Mouse (Mus musculus) olfactory bulb, adult 2 months (tissue): Measurements from ENCODE around the gene Hist2h2bb. TPM values are rescaled to one million over a fixed set of nuclear protein-coding genes. Genes with fewer than 3 reads are reported as not detected.
"Not testable (repeated sequence)": the region's sequence is repeated elsewhere in the genome, so short reads cannot be mapped to it uniquely, and the experiment has no call there.

Experiments
- H3K27ac ChIP-seq: fragments of 200-500 bp; 2 replicates; pipeline ENCODE4 v1.5.1; 2012; ENCODE audit warnings: low read depth, low read length; ENCODE audit not compliant: insufficient read depth
- H3K4me1 ChIP-seq: fragments of 200-500 bp; 2 replicates; pipeline ENCODE4 v1.6.1; 2012; ENCODE audit warnings: low read length; ENCODE audit not compliant: control insufficient read depth, insufficient read depth
- H3K4me3 ChIP-seq: fragments of 200-500 bp; 2 replicates; pipeline ENCODE4 v1.5.1; 2012; ENCODE audit warnings: mild to moderate bottlenecking, low read depth, low read length, moderate library complexity; ENCODE audit not compliant: insufficient read depth
- CTCF ChIP-seq: fragments of 200-500 bp; IDR thresholded peaks from 2 replicates; pipeline ENCODE4 v1.5.1; 2012; ENCODE audit warnings: low read depth, mild to moderate bottlenecking, low read length, moderate library complexity; ENCODE audit not compliant: insufficient read depth
- POLR2A ChIP-seq: fragments of 200-500 bp; IDR thresholded peaks from 2 replicates; pipeline ENCODE4 v1.6.1; 2012; ENCODE audit warnings: mild to moderate bottlenecking, low read depth, low read length, moderate library complexity; ENCODE audit not compliant: insufficient read depth
- WGBS: fragments of 180-500 bp; shearing (Covaris S2); methylation state at CpG from one replicate; pipeline ENCODE4 v1.1.7; 2018; 5-methylcytosine and 5-hydroxymethylcytosine counted together
- polyA plus RNA-seq: library from polyadenylated mRNA; stranded (reverse); fragments of >200 nt; gene quantifications from 2 replicates; pipeline ENCODE4 v1.2.4, GENCODE M21; 2012; ENCODE audit warnings: low replicate concordance; ENCODE audit not compliant: missing spikeins, insufficient read depth, insufficient read length

The Hist2h2bb gene
- polyA plus RNA-seq, 1 experiment, result not detected

DNA sequence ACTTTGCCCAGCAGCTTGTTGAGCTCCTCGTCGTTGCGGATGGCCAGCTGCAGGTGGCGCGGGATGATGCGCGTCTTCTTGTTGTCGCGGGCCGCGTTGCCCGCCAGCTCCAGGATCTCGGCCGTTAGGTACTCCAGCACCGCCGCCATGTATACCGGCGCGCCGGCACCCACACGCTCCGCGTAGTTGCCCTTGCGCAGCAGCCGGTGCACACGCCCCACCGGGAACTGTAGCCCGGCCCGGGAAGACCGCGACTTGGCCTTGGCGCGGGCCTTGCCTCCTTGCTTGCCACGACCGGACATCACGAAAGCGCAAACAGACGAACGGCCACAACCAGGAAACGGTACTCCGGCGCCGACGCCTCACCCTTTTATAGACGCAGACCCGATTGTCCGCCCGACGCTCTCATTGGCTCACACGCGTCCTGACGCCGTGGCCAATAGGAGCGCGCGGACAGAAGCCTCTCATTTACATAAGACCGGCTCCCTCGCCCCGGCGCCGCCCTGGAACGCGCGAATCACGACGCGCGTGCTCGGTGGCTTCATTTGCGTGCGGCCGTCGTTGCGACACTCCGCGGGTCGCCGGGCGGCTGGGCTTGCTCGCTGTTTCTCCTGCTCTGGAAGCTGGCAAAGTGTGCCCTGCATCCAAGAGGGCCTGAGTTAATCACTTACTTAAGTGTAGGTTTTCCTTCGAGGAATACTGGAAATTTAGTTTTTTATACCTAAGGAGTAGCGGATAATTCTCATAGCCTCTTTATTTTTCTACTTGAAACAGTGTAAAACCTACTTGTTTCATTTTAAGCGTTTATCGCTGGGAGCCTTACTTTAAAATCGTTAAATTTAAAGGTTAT is 29.4 kb upstream of the Hist2h2bb start, which contains the start of gene Hist2h2aa2:
TSS of gene Hist2h2aa2 (minus strand) at position 328 of the 850 bp plus-strand sequence.
- peak; percentile 42; the same call in 1 of the 2 replicates for TF ChIP-seq POLR2A
- Histone ChIP-seq H3K27ac (peak within 1 kb of the TSS; percentile 58), H3K4me3 (peak within 1 kb of the TSS; percentile 52)
- not testable (repeated sequence) for H3K4me1 ChIP-seq
- 2% methylated on average over 41 of the region's 85 CpGs for WGBS

DNA sequence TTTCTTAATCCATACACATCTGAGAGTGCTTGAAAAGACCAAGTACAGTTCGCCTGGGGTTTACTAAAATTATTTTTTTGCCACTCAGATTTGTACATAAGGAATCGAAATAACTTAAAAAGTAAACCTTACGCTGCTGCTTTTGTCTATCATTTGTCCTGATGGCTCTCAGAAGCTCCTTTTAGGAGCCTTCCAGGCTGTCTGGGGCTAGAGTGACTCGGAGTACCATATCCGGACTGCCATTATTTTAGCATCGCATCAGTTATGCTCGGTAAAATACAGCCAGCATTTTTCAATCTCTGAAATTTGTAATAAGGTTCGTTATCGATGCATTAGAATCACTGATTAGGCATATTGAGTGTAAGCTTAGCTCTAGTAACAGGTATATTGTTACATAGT is 28.8 kb upstream of the Hist2h2bb start:
- H3K4me3 ChIP-seq, result no peak overlapping the region
- TF ChIP-seq POLR2A (no peak), CTCF (no peak)
- WGBS, result 54% methylated on average over 9 of the region's 9 CpGs
- 0 out of 2 replicates have a peak overlapping the region, but pooled peaks have one; percentile 58 for H3K27ac ChIP-seq
- peaks cover 4% of the 10 kb centered on the region; the same call in 1 of the 2 replicates for H3K4me1 ChIP-seq

DNA sequence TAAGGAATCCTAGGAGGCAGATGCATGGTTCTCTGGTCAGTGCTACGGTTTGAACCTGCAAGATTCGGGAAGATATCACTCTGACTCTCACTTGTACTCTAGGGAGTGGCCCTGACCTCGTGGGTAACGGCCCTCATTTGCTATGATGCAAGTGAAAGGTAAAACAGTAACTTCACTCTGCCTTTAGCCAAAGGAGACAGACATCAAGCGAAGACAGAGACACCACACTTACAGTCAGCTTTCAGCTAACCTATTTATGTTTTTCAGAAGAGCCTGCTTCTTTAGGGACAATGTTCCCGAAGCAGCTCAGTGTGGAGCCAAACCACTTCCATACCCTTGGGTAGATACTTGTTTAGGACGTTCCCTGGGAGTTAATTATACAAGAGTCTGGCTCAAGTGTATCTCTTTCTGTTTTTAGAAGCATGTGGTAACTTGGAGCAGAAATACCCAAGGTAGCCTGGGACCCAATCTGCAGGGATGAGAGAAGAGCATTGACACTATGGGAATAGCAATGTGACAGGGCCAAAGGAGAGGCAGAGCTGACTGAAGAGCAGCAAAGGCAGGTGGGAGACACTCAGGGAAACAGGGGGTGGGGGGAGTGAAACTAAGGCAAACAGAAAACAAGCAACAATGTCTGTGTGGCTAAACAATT is 25.5 kb upstream of the Hist2h2bb start:
- Histone ChIP-seq H3K4me1 (peaks cover 2% of the 10 kb centered on the region; the same call in 1 of the 2 replicates), H3K4me3 (no peak overlapping the region), H3K27ac (peak overlapping the region; percentile 59)
- WGBS, result 79% methylated on average over 7 of the region's 7 CpGs
- no peak for TF ChIP-seq POLR2A

GRCm38 (mm10) chr3:96245003-96245886 is 24.3 kb upstream of the Hist2h2bb start, which contains the start of gene Hist2h2aa1:
Gene Hist2h2aa1 (plus strand): TSS chr3:96245497.
- peak within 1 kb of the TSS; percentile 95 for H3K27ac ChIP-seq
- H3K4me3 ChIP-seq, result peak within 1 kb of the TSS; percentile 66
- not testable (repeated sequence) for H3K4me1 ChIP-seq
- WGBS, result under 1% methylated on average over 35 of the region's 88 CpGs

DNA sequence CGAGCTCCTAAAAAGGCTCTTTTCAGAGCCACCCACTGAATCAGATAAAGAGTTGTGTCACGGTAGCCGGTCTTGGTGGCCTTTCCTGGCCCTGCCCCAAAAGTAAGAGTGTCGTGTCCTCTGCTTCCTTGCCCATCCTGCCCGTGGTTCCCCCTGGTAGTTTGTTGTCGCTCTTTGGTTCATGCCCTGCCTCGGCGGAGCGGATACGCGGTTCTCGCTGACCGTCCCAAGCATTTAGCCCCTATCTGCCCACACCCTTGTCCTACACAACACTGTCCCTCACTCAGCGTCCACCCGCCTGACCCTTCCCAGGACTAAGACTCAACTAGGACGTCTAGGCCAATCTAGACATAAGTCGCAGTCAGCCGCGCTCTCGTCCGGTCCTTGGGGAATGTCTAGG is 23.5 kb upstream of the Hist2h2bb start:
- H3K4me3 ChIP-seq, result peak overlapping the region; percentile 52
- H3K4me1 ChIP-seq, H3K27ac ChIP-seq: not testable (repeated sequence)
- 0% methylated on average over 11 of the region's 21 CpGs for WGBS

- H3K4me1 ChIP-seq, result not testable (repeated sequence)
These were observed 23.1 kb upstream of the Hist2h2bb start, which contains the start of gene Hist2h3c1 for GRCm38 (mm10) chr3:96246427-96246856. Gene Hist2h3c1 (plus strand): TSS chr3:96246685.

DNA sequence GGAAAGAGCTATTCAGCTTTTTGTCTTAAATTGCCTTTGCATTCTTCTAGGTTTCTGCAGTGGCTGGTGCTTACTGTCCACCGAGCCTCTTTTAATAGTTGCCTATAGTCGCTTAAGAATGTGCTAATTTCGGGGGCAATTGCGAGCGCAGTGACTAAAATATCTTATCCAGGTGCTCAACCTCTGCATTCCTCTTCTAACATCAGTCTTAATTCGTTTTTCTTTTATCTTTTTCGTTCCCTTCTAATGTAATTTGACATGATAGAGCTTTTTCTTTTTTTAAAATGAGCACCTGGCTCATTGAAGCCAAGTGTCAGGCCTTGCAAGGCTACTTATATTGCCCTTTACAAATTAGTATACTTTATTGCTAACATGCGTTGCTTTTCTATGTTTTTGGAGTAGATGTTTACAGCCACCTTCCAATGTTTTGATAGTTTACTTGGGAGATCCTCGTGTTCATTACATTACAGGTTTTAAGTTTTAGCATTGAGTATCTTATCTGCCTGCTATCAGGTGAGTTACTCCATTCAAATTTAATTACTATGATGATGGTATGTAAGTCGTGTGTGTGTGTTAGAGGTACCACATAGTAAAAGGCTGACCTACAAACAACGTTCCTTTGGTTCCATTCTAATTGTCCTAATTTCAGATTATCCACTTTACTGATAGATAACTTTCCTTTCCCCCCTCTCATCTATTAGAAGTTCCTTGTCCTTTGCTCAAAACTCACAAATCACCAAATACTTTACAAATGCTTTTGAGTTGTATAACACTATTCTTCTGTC is 22.0 kb upstream of the Hist2h2bb start:
- Histone ChIP-seq H3K4me1 (peaks cover 2% of the 10 kb centered on the region; the same call in 1 of the 2 replicates), H3K4me3 (no peak overlapping the region; the same call in 1 of the 2 replicates), H3K27ac (no peak overlapping the region)
- TF ChIP-seq CTCF, result no peak
- TF ChIP-seq POLR2A, result no peak
- WGBS, result 40% methylated on average over 11 of the region's 11 CpGs

More at GRCm38 (mm10) chr3:96246427-96246856, 23.1 kb upstream of the Hist2h2bb start, which contains the start of gene Hist2h3c1:
- 0% methylated on average over 6 of the region's 47 CpGs for WGBS
- H3K4me3 ChIP-seq, result peak within 1 kb of the TSS; percentile 52
- not testable (repeated sequence) for H3K27ac ChIP-seq

GRCm38 (mm10) chr3:96248141-96249033 is 21.2 kb upstream of the Hist2h2bb start:
- no peak overlapping the region for H3K4me3 ChIP-seq
- H3K4me1 ChIP-seq, result peaks cover 2% of the 10 kb centered on the region; the same call in 1 of the 2 replicates
- TF ChIP-seq POLR2A, result no peak
- WGBS, result 57% methylated on average over 6 of the region's 6 CpGs
- H3K27ac ChIP-seq, result no peak overlapping the region
